Mouse (Mus musculus): Measurements from ENCODE around the gene Synj2. TPM values are rescaled to one million over a fixed set of nuclear protein-coding genes. Genes with fewer than 3 reads are reported as not detected.

Synj2 gene
- polyA plus RNA-seq, 1 experiment from 2014 or later: 1.8 TPM

- no peaks in the 10 kb centered on the region for H3K36me3 ChIP-seq (ENCODE audit: control insufficient read depth, insufficient read depth, low read length)
- no peaks in the 10 kb centered on the region for H3K27me3 ChIP-seq (ENCODE audit: control insufficient read depth, insufficient read depth, low read length)
- no peak overlapping the region for H3K9ac ChIP-seq (ENCODE audit: low read depth, low read length)
- no peak overlapping the region for H3K4me2 ChIP-seq (replicated peaks; ENCODE audit: low read depth, low read length)
- DNase-seq (ENCODE audit: low spot score) (no peak), ATAC-seq (ENCODE audit: low FRiP score) (no peak)
- H3K27ac ChIP-seq (ENCODE audit: low read depth, low read length): no peak overlapping the region
- no peaks in the 10 kb centered on the region for H3K9me3 ChIP-seq (ENCODE audit: control insufficient read depth, low read length)
- no peak overlapping the region for H3K4me3 ChIP-seq (ENCODE audit: low read depth, low read length)
- no peaks in the 10 kb centered on the region for H3K4me1 ChIP-seq (replicated peaks; ENCODE audit: control insufficient read depth, insufficient read depth, low read length)
- 84% methylated on average over 5 of the region's 5 CpGs for WGBS
Observed at GRCm38 (mm10) chr17:5901381-5901780, 39.7 kb upstream of the Synj2 start.

DNA sequence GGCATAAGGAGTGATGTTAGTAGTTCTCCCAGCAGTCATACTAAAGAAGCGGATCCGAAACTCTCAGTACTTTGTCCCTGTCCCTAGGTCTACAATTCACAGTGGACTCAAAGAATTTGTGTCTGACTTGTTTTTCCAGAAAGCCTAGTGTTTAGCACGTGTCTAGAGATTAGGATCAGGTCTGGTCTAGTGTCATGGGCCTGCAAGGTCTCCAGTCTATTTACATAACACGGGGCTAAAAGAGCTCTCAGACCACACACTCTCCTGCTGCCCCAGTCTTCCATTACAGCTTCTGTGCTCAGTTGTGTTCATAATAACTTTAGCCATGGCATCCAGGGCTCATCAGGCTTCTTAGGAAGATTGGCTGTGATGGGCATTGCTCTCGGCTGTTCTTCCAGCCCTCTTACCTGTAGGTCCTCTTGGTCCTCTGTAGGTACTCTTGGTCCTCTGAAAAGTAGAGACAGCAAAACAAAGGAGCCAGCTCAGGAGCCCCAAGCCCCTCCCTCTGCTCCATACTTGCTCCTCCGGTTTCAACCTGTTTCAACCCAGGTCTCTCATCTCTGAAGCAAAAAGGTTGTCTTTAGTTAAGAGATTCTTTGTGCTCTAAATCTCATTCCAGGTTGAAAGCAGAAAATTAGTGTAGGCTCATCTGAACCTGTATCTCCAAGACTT is 37.3 kb upstream of the Synj2 start:
- Histone ChIP-seq H3K27ac (ENCODE audit: low read depth, low read length) (no peak overlapping the region), H3K9me3 (ENCODE audit: control insufficient read depth, low read length) (no peaks in the 10 kb centered on the region), H3K9ac (ENCODE audit: low read depth, low read length) (no peak overlapping the region), H3K4me2 (replicated peaks; ENCODE audit: low read depth, low read length) (no peak overlapping the region), H3K4me3 (ENCODE audit: low read depth, low read length) (no peak overlapping the region), H3K27me3 (ENCODE audit: control insufficient read depth, insufficient read depth, low read length) (no peaks in the 10 kb centered on the region), H3K36me3 (ENCODE audit: control insufficient read depth, insufficient read depth, low read length) (no peaks in the 10 kb centered on the region), H3K4me1 (replicated peaks; ENCODE audit: control insufficient read depth, insufficient read depth, low read length) (no peaks in the 10 kb centered on the region)
- no peak for ATAC-seq (ENCODE audit: low FRiP score)
- no peak for DNase-seq (ENCODE audit: low spot score)
- WGBS: 81% methylated on average over 6 of the region's 6 CpGs

DNA sequence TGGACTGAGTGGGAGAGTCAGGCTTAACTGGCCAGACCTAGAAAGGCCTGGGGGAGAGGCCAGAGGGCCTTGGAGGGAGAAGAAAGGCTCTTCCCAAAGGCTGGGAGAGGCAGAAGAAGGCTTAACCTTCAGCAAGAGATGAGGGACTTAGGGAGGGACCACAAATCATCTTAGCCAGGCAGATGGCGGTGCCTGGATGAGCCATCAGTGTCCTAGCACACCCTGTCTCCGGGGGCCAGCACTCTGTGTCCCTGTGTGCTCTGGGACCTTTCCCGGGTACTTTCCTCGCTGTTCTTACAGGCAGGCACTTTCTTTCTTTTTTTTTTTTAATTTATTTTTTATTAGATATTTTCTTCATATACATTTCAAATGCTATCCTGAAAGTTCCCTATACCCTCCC is 31.4 kb upstream of the Synj2 start:
- H3K9me3 ChIP-seq (ENCODE audit: control insufficient read depth, low read length): no peaks in the 10 kb centered on the region
- no peak for ATAC-seq (ENCODE audit: low FRiP score)
- WGBS: 84% methylated on average over 4 of the region's 4 CpGs
- no peaks in the 10 kb centered on the region for H3K4me1 ChIP-seq (replicated peaks; ENCODE audit: control insufficient read depth, insufficient read depth, low read length)
- DNase-seq (ENCODE audit: low spot score): no peak
- no peaks in the 10 kb centered on the region for H3K27me3 ChIP-seq (ENCODE audit: control insufficient read depth, insufficient read depth, low read length)
- H3K9ac ChIP-seq (ENCODE audit: low read depth, low read length): no peak overlapping the region
- no peaks in the 10 kb centered on the region for H3K36me3 ChIP-seq (ENCODE audit: control insufficient read depth, insufficient read depth, low read length)
- H3K4me2 ChIP-seq (replicated peaks; ENCODE audit: low read depth, low read length): no peak overlapping the region
- no peak overlapping the region for H3K27ac ChIP-seq (ENCODE audit: low read depth, low read length)
- no peak overlapping the region for H3K4me3 ChIP-seq (ENCODE audit: low read depth, low read length)

DNA sequence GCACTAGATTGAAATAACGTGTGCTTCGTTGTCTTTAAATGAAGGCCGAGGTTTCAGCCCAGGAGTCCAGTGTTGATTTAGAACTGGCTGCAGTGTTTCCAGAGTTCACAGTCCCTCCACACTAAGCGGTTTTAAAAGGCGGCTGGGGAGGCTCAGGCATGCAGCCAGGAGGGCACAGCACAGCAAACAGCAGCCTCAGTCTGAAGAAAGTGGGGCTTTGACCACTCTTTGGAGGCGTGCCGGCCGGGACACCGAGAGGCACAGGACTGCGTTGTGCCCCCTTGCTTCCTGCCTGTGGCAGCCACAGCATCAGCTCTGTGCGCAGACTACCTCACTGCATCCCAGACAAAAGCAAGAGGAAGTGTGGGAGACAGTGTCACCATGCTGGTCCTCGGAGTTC is 29.5 kb upstream of the Synj2 start:
- ATAC-seq (ENCODE audit: low FRiP score) (no peak), DNase-seq (ENCODE audit: low spot score) (no peak)
- no peaks in the 10 kb centered on the region for H3K27me3 ChIP-seq (ENCODE audit: control insufficient read depth, insufficient read depth, low read length)
- no peak overlapping the region for H3K4me2 ChIP-seq (replicated peaks; ENCODE audit: low read depth, low read length)
- H3K9ac ChIP-seq (ENCODE audit: low read depth, low read length): no peak overlapping the region
- 81% methylated on average over 12 of the region's 12 CpGs for WGBS
- no peaks in the 10 kb centered on the region for H3K36me3 ChIP-seq (ENCODE audit: control insufficient read depth, insufficient read depth, low read length)
- no peaks in the 10 kb centered on the region for H3K9me3 ChIP-seq (ENCODE audit: control insufficient read depth, low read length)
- H3K27ac ChIP-seq (ENCODE audit: low read depth, low read length): no peak overlapping the region
- H3K4me3 ChIP-seq (ENCODE audit: low read depth, low read length): no peak overlapping the region
- H3K4me1 ChIP-seq (replicated peaks; ENCODE audit: control insufficient read depth, insufficient read depth, low read length): no peaks in the 10 kb centered on the region

- DNase-seq (ENCODE audit: low spot score) (no peak), ATAC-seq (ENCODE audit: low FRiP score) (no peak)
- no peak overlapping the region for H3K4me3 ChIP-seq (ENCODE audit: low read depth, low read length)
- H3K4me2 ChIP-seq (replicated peaks; ENCODE audit: low read depth, low read length): no peak overlapping the region
- H3K9ac ChIP-seq (ENCODE audit: low read depth, low read length): no peak overlapping the region
- no peaks in the 10 kb centered on the region for H3K9me3 ChIP-seq (ENCODE audit: control insufficient read depth, low read length)
- WGBS: 79% methylated on average over 4 of the region's 4 CpGs
- no peak overlapping the region for H3K27ac ChIP-seq (ENCODE audit: low read depth, low read length)
- H3K4me1 ChIP-seq (replicated peaks; ENCODE audit: control insufficient read depth, insufficient read depth, low read length): no peaks in the 10 kb centered on the region
- H3K36me3 ChIP-seq (ENCODE audit: control insufficient read depth, insufficient read depth, low read length): no peaks in the 10 kb centered on the region
- H3K27me3 ChIP-seq (ENCODE audit: control insufficient read depth, insufficient read depth, low read length): no peaks in the 10 kb centered on the region
Observed at GRCm38 (mm10) chr17:5912797-5913196, 28.3 kb upstream of the Synj2 start.

DNA sequence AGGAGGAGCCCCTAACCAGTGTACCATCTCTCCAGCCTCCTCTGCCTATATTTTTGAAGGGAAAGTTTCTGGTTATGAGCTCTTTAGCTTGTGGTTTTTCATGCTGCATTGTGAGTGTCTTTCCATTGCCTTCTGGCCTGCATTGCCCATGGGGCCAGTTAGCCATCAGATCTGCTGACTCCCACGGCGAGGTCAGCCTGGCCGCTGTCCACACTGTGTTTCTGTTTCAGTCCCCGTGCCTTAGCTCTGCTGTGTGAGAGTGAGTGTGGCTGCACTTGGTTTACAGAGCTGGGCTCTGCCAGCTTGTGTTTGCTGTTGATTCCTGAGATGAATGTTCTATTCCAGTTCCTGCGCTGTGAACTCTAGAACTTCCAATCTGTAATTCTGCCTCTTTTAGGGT is 26.9 kb upstream of the Synj2 start:
- no peak overlapping the region for H3K4me3 ChIP-seq (ENCODE audit: low read depth, low read length)
- no peak overlapping the region for H3K27ac ChIP-seq (ENCODE audit: low read depth, low read length)
- ATAC-seq (ENCODE audit: low FRiP score): no peak
- H3K4me2 ChIP-seq (replicated peaks; ENCODE audit: low read depth, low read length): no peak overlapping the region
- no peaks in the 10 kb centered on the region for H3K4me1 ChIP-seq (replicated peaks; ENCODE audit: control insufficient read depth, insufficient read depth, low read length)
- no peak for DNase-seq (ENCODE audit: low spot score)
- H3K36me3 ChIP-seq (ENCODE audit: control insufficient read depth, insufficient read depth, low read length): no peaks in the 10 kb centered on the region
- WGBS: 69% methylated on average over 5 of the region's 5 CpGs
- H3K9ac ChIP-seq (ENCODE audit: low read depth, low read length): no peak overlapping the region
- H3K27me3 ChIP-seq (ENCODE audit: control insufficient read depth, insufficient read depth, low read length): no peaks in the 10 kb centered on the region
- H3K9me3 ChIP-seq (ENCODE audit: control insufficient read depth, low read length): no peaks in the 10 kb centered on the region

GRCm38 (mm10) chr17:5921954-5922353 is 19.1 kb upstream of the Synj2 start:
- no peak overlapping the region for H3K9ac ChIP-seq (ENCODE audit: low read depth, low read length)
- H3K27me3 ChIP-seq (ENCODE audit: control insufficient read depth, insufficient read depth, low read length): no peaks in the 10 kb centered on the region
- DNase-seq (ENCODE audit: low spot score): no peak
- no peaks in the 10 kb centered on the region for H3K9me3 ChIP-seq (ENCODE audit: control insufficient read depth, low read length)
- H3K4me2 ChIP-seq (replicated peaks; ENCODE audit: low read depth, low read length): no peak overlapping the region
- no peaks in the 10 kb centered on the region for H3K36me3 ChIP-seq (ENCODE audit: control insufficient read depth, insufficient read depth, low read length)
- 92% methylated on average over 8 of the region's 8 CpGs for WGBS
- H3K27ac ChIP-seq (ENCODE audit: low read depth, low read length): no peak overlapping the region
- H3K4me1 ChIP-seq (replicated peaks; ENCODE audit: control insufficient read depth, insufficient read depth, low read length): no peaks in the 10 kb centered on the region
- ATAC-seq (ENCODE audit: low FRiP score): no peak
- no peak overlapping the region for H3K4me3 ChIP-seq (ENCODE audit: low read depth, low read length)

DNA sequence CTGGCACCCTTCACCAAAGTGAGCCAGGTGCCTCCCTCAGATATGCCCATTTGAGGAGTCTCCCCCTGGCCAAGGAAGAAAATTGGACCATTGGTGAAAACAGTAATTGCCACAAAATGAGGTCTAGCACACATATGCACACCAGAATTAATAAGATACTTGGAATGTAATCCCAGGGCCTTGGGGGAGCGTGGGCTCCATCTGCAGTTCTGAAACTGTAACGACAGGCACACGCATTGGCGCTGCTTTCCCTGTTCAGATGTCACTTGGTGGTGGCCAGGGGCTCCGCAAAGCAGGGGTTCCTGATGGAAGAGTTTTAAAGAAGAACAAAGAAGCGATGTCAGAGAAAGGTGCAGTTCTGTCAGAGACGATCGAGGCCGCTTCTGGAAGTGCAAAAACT is 17.8 kb upstream of the Synj2 start:
- no peaks in the 10 kb centered on the region for H3K36me3 ChIP-seq (ENCODE audit: control insufficient read depth, insufficient read depth, low read length)
- H3K4me2 ChIP-seq (replicated peaks; ENCODE audit: low read depth, low read length): no peak overlapping the region
- ATAC-seq (ENCODE audit: low FRiP score) (no peak), DNase-seq (ENCODE audit: low spot score) (peak; percentile 58)
- H3K9me3 ChIP-seq (ENCODE audit: control insufficient read depth, low read length): no peaks in the 10 kb centered on the region
- 69% methylated on average over 9 of the region's 9 CpGs for WGBS
- H3K4me3 ChIP-seq (ENCODE audit: low read depth, low read length): no peak overlapping the region
- H3K27ac ChIP-seq (ENCODE audit: low read depth, low read length): no peak overlapping the region
- no peaks in the 10 kb centered on the region for H3K27me3 ChIP-seq (ENCODE audit: control insufficient read depth, insufficient read depth, low read length)
- H3K4me1 ChIP-seq (replicated peaks; ENCODE audit: control insufficient read depth, insufficient read depth, low read length): no peaks in the 10 kb centered on the region
- H3K9ac ChIP-seq (ENCODE audit: low read depth, low read length): no peak overlapping the region

DNA sequence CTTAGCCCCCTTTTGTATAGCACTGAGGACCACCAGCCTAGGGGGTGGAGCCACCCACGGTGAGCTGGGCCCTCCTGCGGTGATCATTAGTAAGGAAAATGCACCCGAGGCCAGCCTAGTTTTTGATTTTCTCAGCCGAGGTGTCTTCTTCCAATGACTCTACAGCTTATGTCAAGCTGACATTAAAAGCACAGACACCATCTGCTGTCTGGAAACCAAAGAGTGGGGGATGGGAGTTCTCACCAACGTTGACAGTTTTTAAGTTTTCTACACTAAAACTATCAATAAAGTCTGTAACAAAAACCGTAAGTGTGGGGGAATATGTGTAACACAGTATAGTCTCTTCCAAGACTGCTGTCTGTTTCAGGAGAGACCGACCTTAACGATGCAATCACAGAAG is 16.8 kb upstream of the Synj2 start:
- WGBS: 66% methylated on average over 8 of the region's 8 CpGs
- Histone ChIP-seq H3K9me3 (ENCODE audit: control insufficient read depth, low read length) (no peaks in the 10 kb centered on the region), H3K4me1 (replicated peaks; ENCODE audit: control insufficient read depth, insufficient read depth, low read length) (no peaks in the 10 kb centered on the region), H3K9ac (ENCODE audit: low read depth, low read length) (no peak overlapping the region), H3K36me3 (ENCODE audit: control insufficient read depth, insufficient read depth, low read length) (no peaks in the 10 kb centered on the region), H3K27me3 (ENCODE audit: control insufficient read depth, insufficient read depth, low read length) (no peaks in the 10 kb centered on the region), H3K4me3 (ENCODE audit: low read depth, low read length) (no peak overlapping the region), H3K4me2 (replicated peaks; ENCODE audit: low read depth, low read length) (no peak overlapping the region), H3K27ac (ENCODE audit: low read depth, low read length) (no peak overlapping the region)
- DNase-seq (ENCODE audit: low spot score): no peak
- no peak for ATAC-seq (ENCODE audit: low FRiP score)
